ENCODE assay signal across 10 mouse cellular contexts in the genomic region with DNA sequence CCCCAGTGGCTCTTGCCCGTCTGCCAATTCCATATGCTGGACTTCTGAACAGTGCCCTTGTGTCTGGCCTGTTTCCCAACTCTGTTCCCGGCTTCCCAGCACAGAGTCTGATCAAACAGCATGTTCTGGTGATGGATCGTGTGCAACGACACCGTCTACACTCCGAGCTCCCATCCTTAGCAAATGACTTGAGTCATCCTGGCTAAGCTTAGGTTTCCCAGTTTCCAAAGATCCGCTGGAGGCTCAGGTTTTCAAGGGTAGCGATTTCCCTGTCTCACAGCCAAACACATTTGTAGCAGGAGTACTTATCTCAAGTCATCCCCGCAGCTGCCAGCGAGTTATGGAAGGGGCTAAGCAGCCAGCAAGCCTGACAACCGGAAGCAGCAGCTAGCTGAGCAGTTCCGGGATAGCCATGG.
DNase-seq lines count a peak whose midpoint lies in the region; ATAC-seq lines count a peak whose summit lies in the region.
"Had no signal": no experiment of that assay in that cellular context is flagged by ENCODE, and none has a peak within 500 bp of the region (broad histone marks: within the 10 kb centered on the region; RNA-seq: fewer than 3 reads in every experiment).

No protein-coding gene starts in this region.

- 0 out of 2 replicates have a peak overlapping the region, but pooled peaks have one; percentile 6 for H3K4me3 ChIP-seq in lung, embryonic 16.5 days (ENCODE audit: low read length)
- H3K4me3 ChIP-seq: forebrain, embryonic 13.5 days; megakaryocyte, embryonic 14.5 days had no signal

- ATAC-seq in lung, embryonic 16.5 days (ENCODE audit: low read depth) = no peak
- no peak for ATAC-seq in erythroid progenitor cell, adult 5-6 weeks (replicated peaks; ENCODE audit: low FRiP score, poor library complexity, severe bottlenecking)
- ATAC-seq: forebrain, embryonic 13.5 days had no signal

- no peaks in the 10 kb centered on the region for H3K4me1 ChIP-seq in lung, embryonic 16.5 days (replicated peaks; ENCODE audit: control insufficient read depth, insufficient read depth, low read length)
- H3K4me1 ChIP-seq: forebrain, embryonic 13.5 days; megakaryocyte, embryonic 14.5 days had no signal

- no peaks in the 10 kb centered on the region for H3K36me3 ChIP-seq in lung, embryonic 16.5 days (ENCODE audit: control insufficient read depth, insufficient read depth, low read length)

- H3K9ac ChIP-seq in lung, embryonic 16.5 days (ENCODE audit: low read length) = peak overlapping the region; percentile 45
- H3K9ac ChIP-seq: forebrain, embryonic 13.5 days had no signal

- H3K27ac ChIP-seq in lung, embryonic 16.5 days (ENCODE audit: low read length) = no peak overlapping the region
- H3K27ac ChIP-seq: forebrain, embryonic 13.5 days had no signal

- no peaks in the 10 kb centered on the region for H3K9me3 ChIP-seq in lung, embryonic 16.5 days (ENCODE audit: control insufficient read depth, low read length)
- H3K9me3 ChIP-seq: forebrain, embryonic 13.5 days had no signal

- 32% methylated on average over 12 of the region's 12 CpGs for WGBS in lung, embryonic 16.5 days

- no peaks in the 10 kb centered on the region for H3K27me3 ChIP-seq in lung, embryonic 16.5 days (ENCODE audit: control insufficient read depth, insufficient read depth, low read depth, low read length)
- H3K27me3 ChIP-seq: forebrain, embryonic 13.5 days; megakaryocyte, embryonic 14.5 days had no signal

- peak; percentile 13 for DNase-seq in embryo, embryonic 10 days (ENCODE audit: low spot score)
- no peak for DNase-seq in embryo, embryonic 9.5 days (ENCODE audit: extremely low spot score)
- DNase-seq in lung, postnatal 14 days = no peak
- peak; percentile 8 to 10 for DNase-seq in frontal cortex, postnatal 10 days (ENCODE audit: low spot score in 2 of 2)
- DNase-seq in ovary, postnatal 14 days (ENCODE audit: low spot score) = peak; percentile 1
- DNase-seq in MN1 (ENCODE audit: low spot score) = no peak

- peak overlapping the region; percentile 37 for H3K4me2 ChIP-seq in lung, embryonic 16.5 days (ENCODE audit: low read depth, low read length)
- H3K4me2 ChIP-seq: forebrain, embryonic 13.5 days had no signal

Comparison
In these comparisons a context has a peak if more than half of its experiments do, and no peak if none do; other contexts are left out.
1. DNase-seq: peak in embryo, embryonic 10 days (single experiment), frontal cortex, postnatal 10 days (2 of 2) and ovary, postnatal 14 days (single experiment); none in embryo, embryonic 9.5 days (single experiment), lung, postnatal 14 days (single experiment) and MN1 (single experiment).